Mouse (Mus musculus) yolk sac, embryonic 10.5 days (tissue): ENCODE measurements at regions not wholly inside any gene's neighbourhood (a gene's known extent, or its start where the extent isn't known, plus 50 kb on each side); places are given as distances from the start of the nearest gene placed in this dataset.
A peak's percentile ranks its signal among the peaks of the same experiment; 100 is the strongest.
"Not testable (repeated sequence)": the region's sequence is repeated elsewhere in the genome, so short reads cannot be mapped to it uniquely, and the experiment has no call there.

Source experiments
- DNase-seq: peaks from one replicate; pipeline ENCODE4 v3.0.0-alpha.2; 2017; ENCODE audit warnings: low spot score

DNA sequence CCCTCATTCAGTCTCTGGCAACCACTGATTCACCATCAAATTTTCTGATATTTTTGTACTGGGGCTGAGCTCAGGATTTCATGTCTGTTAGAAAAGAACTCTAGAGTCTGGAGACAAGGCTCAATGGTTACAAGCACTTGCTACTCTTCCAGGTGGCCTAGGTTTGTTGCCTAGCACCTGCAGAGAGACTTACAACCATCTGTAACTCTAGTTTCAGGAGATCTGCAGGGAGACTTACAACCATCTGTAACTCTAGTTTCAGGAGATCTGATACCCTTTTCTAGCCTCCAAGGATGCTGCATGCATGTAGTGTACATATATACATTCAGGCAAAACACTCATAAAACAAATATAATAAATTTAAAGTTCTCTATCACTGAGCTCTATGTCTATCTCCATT lies 166.1 kb downstream of the Akr1d1 start:
- DNase-seq = no peak

DNA sequence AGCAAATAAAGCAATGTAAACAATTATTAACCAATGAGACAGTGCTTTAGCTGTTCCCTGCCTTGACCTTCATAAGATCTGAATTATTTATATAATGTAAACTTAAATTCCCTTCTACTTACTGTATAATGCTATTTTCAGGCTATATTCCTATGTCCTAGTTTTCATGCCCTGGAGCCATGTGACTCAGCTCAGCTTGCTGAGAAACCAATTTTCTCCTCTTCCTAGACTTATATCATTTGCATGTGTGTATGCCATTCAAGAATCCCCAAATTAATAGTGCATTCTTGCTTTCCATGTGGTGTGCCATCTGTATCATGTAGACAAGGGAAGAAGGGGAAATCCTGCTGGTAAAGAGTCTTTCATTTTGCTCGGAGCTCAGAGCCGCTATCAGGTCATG lies 166.7 kb upstream of the Trim24 start:
- no peak for DNase-seq

DNA sequence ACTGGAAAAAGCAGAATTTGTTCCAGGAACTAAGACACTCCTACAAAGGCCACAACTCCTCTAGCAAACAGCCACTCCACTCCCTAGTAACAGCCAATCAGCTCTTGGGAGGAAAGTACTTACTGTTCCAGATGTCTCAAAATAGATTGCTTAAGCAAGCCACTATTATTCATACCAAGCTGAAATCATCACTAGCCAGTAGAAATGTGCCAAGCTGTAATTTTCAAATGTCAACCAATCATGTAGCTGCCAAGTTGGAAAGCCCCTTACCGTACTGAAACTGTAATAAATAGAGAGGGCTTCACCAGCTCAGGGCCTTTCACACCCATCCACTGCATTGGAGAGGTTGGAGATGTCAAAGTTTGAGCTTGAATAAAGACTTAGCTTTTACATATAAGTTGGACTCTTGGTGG lies 164.9 kb upstream of the Trim24 start:
- DNase-seq = no peak

DNA sequence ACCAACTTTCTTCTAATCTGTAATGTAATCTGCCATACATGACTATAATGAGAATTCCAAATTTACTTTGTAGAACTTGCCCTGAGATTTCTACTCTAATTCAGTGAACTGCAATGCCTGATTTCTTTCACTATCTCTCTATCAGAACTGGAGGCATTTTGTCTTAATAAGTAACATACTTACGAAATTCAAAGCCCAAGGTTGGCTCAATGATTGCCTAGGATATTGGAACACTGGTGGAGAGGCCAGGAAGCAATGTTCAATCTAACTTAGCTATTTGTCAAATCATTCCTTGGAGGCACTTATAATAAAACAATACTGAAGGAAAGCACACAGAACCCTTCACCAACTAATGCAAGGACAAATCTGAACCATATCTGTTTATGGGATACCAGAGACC lies 162.9 kb upstream of the Trim24 start:
- not testable (repeated sequence) for DNase-seq

DNA sequence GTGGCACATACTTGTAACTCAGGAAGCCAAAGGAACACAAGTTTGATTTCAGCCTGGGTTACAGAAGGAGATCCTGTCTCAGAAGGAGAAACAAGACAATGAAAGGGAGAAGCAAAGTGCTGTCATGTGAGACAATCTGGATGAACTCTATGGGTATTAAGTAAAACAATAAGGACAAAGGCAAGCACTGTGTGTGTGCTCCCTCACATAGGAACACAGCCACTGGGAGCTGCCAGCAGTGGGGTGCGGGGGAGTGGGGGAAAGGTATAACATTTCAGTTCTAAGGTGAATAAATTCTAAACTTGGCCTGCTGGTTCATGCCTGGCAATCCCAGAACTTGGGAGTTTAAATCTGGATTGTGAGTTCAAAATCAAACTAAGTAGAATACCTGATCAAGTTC lies 158.8 kb upstream of the Trim24 start:
- DNase-seq = no peak

DNA sequence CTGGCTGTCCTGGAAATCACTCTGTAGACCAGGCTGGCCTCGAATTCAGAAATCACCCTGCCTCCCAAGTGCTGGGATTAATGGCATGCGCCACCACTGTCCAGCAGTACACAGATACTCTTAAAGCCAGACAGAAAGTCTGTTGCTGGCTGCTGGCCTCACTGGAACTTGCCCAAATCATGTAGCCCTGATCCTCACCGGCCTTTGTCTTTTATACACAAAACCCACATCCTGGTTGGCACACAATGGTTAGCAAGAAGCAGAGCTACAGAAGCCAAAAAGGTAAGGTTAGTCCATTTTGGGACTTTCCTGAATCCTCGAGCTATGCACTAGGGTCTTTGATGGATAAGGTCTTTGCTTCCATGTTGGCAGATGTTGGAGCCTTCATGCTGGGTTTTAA lies 157.2 kb upstream of the Trim24 start:
- DNase-seq = no peak

DNA sequence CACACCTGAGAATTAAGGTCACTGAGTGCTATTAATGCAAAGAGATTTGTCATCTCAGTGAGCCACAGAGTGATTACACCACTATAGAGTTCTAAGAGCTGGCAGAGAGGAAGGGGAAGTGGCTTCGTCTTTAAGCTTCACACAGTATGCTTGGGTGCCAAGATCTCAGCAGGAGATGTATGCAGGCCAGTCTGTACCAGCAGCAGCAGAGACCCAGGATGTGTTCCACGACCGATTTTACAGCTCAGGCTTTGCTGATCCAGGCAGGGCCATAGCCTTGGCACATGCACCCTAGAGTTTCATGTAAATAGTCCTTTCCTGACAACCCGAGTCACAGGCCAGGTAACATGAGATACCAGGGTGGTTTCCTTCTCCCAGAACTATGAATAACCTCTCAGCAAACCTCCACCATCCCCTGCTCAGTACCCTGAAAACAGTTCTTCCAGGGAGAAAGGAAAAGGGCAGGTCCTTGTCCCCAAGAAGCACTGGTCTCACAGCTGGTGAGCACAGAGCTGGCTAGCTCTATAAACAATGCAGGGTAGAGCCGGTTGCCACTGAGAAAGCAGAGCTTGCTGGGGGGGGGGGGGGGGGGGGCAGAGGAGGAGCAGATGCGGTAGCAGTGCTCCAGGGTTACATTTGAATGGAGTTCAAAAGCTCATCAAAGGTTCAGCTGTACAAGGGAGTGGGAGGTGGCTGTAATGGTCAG lies 156.2 kb upstream of the Trim24 start:
- no peak for DNase-seq

DNA sequence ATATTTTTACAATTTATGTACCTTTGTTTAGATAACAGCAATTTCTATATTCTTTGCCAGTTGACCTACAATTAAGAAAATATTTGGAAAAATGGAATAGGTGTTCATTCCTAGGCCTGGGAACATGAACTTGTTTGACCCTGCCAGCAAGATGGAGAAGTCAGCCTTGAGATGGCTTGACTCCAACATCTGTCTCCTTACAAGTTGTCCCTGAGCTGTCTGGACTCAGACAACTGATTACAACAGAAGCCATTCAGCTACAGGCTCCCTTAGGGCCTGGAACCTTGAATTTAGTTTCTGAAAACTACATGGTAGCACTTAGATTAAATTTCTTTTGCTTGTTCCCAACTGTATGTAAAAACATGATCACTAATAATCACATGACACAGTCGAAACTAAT lies 148.9 kb upstream of the Trim24 start:
- no peak for DNase-seq

DNA sequence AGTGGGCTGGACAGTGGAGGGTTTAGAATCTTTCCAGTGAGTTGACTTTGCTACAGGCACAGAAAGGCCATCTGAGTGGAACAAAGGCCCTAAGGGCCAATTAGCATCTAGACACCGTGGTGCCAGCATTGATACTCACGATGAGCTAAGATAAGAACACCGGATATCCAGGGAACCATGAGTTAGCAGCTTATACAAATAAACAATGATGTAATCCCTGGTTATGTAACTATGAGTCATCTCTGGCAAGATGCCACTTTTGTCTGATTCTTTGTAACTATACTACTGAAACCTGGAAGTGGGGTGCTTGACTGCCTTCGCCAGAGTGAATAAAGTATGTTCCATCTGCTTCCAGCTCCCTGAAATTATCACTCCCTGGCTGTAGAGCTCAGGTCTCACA lies 147.3 kb upstream of the Trim24 start:
- peak; percentile 14 for DNase-seq

DNA sequence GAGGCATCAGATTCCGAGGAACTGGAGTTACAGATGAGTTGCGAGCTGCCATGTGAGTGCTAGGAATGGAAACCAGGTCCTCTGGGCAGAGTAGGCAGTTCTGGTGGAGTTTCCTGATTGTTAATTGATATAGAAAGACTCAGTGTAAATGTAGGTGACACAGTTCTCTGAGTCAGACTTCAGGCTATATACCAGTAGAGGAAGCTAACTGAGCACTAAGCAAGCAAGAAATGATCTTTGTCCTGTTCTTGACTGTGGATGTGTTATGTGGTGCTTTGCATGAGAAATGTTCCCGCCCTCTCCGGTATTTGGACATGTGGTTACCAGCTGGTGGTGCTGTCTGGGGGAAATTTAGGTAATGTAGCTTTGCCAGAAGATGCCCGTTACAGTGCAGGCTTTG lies 146.4 kb upstream of the Trim24 start:
- no peak for DNase-seq

DNA sequence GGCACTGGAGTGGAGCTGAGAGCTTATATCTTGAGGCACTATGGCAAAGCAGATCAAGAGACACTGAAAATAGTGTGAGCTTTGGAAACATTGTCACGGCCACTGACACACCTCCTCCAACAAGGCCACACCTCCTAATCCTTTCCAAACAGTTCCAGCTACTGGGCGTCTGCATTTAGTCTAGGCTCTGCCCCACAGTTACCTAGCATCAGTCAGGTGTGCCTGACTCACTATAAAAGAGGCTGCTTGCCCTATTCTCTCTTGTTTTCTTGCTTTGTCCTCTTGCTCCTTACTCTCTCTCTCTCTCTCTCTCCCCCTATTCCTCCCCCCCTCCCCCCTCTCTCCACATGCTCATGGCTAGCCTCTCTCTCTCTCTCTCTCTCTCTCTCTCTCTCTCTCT lies 142.0 kb upstream of the Trim24 start:
- DNase-seq = no peak

DNA sequence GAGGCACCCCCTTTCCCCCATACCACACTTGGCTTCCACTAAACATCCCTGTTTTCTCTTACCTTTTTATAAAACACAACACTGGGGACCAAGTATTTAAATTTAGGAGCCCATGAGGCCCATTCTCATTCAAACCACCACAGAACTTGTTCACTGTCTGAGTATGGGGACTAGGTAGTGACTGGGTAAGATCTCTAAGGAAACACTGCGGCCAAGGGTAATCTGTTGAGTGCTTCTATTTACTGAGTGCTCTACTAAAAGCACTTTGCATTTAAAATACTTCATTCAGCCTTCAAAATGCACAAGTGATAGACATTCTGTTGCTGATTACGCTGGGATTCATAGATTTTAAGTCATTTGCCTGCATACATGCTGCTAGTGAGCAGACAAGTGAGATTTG lies 141.4 kb upstream of the Trim24 start:
- no peak for DNase-seq

DNA sequence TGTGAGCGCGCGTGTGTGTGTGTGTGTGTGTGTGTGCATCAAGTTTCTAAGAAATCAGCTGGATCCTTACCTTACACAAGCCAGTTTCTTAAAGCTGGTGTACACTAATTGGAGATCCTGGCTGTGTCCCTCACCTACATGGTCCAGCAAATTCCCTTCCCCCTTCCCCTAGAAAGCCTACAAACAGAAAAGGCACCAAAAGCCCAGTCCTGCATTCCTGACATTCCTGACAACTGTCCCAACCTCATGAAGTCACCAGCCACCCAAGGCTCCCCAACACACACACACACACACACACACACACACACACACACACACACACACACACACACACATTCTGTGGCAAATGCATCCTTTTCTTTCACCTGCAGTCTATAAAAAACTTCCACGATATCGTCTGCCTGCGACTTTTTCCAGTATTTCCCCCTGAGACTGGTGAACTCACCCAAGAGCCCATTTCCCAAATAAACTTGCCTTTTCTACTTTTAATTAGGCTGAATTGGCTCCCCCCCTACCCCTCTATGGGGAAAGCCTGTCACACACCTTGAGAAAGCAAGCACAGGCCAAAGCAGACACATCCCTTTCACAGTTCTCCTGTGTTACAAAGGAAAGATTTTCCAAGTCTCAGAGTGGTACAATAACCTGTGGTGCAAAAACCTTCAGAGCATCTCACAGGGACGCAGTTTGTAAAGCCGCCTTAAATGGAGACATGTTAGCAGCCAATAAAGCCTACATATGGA lies 139.9 kb upstream of the Trim24 start:
- no peak for DNase-seq

DNA sequence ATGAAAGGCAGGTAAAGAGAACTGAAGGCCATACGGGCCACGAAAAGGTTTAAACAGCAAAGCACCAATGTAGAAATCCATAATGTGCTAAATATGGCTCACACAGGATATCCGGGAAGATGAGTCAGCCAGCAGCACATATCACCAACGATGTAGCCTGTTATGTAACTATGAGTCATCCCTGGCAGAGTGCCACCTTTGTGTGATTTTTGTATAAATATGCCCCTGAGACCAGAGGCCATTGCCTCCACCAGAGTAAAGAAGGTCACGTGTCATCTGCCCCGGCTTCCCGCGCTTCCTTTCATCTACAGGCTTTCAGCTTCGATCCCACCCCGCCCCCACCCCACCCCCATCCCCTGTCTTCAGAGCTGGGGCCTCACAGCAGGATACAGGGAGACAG lies 138.2 kb upstream of the Trim24 start:
- DNase-seq = peak; percentile 32

DNA sequence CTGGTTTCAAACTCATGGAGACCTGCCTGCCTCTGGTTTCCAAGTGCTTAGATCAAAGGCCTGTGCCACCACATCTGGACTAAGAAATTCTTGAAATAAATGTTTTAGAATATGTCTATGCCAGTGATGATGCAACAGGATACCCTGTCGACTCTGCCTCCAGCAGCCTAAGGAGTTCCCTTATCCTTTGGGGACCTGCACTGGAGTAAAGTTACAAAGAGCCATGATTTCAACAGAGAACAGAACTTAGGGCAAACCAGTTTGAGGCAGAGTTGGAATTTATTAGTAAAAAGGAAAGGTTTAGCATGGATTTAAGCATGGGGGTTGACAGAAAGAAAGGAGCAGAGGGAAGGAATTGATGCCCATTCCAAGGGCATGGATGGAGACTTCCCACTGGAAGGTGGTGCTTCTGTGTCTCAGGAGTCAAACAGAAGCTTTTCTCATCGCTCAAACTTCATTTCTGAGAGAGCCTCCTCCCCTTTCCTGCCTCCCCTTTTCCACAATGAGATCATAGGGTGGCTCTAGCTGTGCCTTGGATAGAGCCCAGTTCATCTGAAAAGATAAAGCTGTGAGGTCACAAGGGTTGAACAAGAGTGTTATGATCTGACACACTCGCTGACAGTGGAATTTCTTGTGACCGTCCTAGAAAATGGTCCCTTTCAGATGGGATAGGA lies 135.2 kb upstream of the Trim24 start:
- DNase-seq = no peak

DNA sequence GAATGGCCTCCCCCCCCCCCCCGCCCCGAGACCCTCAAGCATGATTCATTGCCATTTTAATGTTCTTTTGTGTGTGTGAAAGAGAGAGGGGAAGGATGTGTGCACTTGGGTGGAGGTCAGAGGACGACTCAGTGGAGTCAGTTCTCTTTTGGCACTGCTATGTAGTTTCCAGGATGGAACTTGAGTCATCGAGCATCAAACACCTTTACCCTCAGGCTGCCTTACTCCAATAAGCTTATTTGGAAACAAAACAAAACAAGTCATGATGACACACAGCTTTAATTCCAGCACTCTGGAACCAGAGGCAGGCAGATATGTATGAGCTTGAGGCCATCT lies 134.7 kb upstream of the Trim24 start:
- DNase-seq = no peak

DNA sequence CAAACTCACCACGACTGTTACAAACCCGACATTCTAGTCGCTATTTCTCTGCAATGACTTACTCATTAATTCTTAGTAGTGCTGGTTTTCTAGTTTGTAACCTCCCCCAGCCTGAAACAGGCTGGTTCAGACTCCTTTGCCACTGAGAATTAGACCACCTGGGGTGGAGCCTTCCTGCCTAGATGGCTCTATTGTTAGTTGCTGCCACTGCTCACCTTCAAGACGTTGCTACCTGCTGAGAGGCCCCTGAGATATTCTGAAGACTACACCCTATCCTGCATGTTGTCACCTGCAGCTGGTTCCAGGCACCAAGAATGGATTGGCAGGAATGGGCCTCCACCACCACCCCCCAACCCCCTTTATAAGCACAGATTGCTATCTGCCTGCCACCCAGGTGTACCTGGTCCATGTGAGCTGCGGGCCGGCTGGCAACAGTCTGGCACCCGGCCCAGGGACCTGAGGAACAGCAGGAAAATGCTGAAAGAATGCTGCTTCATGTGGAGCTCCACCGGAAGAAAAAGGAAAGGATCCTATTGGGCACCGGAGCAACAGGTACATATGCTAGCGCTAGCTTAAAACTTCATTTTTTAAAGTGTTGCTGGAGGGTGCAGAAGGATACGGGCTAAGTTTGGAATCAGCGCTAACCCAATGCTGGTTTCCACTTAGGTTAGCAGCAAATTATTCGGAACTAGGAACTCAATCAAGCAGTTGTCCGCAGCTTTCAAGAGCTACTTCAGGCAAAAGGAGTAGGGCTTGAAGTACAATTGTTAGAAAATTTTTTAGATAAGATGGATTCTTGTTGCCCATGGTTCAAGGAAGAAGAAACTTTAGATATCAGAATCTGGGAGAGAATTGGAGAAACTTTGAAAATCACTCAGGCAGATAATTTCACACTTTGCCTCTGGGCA lies 129.4 kb upstream of the Trim24 start:
- no peak for DNase-seq

DNA sequence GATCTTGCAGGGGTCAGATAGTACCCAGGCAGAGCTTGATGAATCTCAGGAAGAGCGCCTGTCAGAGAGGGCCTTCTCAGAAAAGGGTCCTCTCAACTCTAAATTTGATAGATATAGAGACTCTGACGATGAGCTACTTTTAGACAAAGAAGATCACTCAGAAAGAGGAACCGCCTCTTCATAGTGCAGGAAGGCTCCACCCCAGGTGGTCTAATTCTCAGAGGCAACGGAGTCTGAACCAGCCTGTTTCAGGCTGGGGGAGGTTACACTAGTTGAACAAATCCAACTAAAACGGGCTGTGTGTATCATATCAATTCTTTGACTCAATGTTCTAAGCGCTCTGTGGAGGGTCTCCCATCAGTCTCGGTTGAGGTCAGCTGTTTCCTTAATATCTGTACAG lies 128.7 kb upstream of the Trim24 start:
- DNase-seq = not testable (repeated sequence)

DNA sequence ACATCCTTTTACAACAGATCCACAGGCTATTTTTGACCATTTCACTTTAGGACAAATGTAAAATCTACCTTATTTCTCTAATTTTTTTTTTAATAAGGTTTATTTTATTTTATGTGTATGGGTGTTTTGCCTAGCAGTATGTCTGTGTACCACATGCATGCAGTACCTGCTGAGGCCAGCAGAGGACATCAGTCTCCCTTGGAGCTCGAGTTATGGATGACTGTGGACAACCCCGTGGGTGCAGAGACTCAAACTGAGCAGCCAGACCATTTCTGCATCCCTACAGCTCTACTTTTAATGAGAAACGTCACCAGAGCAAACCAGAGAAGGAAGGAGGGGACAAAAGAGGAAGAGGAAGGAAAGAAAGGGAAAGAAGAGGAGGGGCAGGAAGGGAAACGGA lies 125.9 kb upstream of the Trim24 start:
- DNase-seq = no peak

DNA sequence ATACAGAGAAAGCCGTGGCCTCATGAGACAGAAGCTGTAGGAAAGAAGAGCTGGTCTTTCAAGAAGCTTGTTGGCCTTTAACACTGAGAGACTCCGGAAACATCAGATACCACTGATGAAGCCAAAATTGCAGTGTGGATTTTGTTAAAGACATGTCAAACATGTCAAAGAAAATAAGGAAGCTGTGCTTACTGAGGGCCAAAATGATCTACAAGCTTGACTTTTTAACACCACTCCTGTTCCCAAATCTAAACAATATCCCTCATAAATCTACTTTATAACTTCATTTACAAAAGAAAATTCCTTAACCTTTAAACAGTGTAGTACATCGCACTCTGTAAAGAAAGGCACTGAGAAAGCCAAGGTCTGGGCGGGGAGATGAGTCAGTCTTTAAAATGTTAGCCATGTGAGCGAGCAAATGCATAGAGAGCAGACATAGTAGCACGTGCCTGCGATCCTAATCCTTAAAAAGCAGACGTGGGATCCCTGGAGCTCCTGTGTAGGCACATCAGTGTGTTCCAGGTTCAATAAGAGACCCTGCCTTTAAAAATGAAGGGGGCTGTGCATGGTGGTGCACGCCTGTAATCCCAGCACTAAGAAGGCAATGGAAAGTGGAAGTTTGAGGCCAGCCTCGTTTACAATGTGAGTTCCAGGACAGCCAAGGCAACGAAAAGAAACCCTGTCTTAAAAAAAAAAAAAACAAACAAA lies 125.1 kb upstream of the Trim24 start:
- no peak for DNase-seq

DNA sequence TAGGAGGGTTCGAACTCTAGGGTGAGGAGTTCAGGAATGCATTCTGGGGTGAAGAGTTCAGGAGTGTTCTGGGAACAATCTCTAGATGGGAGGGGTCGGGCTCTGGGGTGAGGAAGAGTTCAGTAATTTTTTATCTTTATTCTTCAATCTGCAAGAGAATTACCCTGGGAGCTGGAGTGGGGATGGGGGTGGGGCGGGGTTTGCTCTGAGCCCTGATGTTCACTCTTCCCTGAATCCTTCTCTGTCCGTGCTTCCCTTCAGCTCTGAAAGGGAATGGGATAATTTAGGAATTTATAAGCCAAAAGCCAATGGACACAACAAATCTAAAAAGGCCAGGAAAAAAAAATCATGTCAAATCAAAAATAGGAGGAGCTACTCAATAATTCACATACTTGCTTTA lies 122.8 kb upstream of the Trim24 start:
- not testable (repeated sequence) for DNase-seq
